Mouse (Mus musculus): ENCODE data around the gene Rbms1.

- no peak for TF ChIP-seq CTCF (IDR thresholded peaks at IDR 0.05; ENCODE audit: control insufficient read depth, insufficient read depth, low read length)
- no peak for TF ChIP-seq POLR2A (IDR thresholded peaks at IDR 0.05; ENCODE audit: borderline replicate concordance, control insufficient read depth, low read depth, low read length)
Observed at GRCm38 (mm10) chr2:60903535-60903934, 59.5 kb downstream of the Rbms1 start.

Data from bone marrow, adult 2 months (tissue).